Mouse (Mus musculus) megakaryocyte, embryonic 14.5 days (primary cell): Measurements from ENCODE around the gene Ptcd1.
"Not testable (repeated sequence)": the region's sequence is repeated elsewhere in the genome, so short reads cannot be mapped to it uniquely, and the experiment has no call there.

Experiments
- FLI1 ChIP-seq: IDR thresholded peaks from 2 replicates; pipeline ENCODE4 v1.6.1; 2012; ENCODE audit warnings: low read length, inconsistent platforms, mixed read lengths
- GATA1 ChIP-seq: IDR thresholded peaks from 3 replicates; pipeline ENCODE4 v1.6.1; 2012; ENCODE audit warnings: mixed read lengths, low read length, inconsistent platforms, borderline replicate concordance

GRCm38 (mm10) chr5:145208391-145208790, 41.5 kb upstream of the Ptcd1 start:
- not testable (repeated sequence) for TF ChIP-seq GATA1, FLI1
